Mouse (Mus musculus) MN1 (cell line): ENCODE measurements at regions not wholly inside any gene's neighbourhood (a gene's known extent, or its start where the extent isn't known, plus 50 kb on each side); places are given as distances from the start of the nearest gene placed in this dataset.

ENCODE experiments used
- DNase-seq: peaks from one replicate; pipeline ENCODE4 v3.0.0-alpha.2; 2016; ENCODE audit warnings: low spot score

DNA sequence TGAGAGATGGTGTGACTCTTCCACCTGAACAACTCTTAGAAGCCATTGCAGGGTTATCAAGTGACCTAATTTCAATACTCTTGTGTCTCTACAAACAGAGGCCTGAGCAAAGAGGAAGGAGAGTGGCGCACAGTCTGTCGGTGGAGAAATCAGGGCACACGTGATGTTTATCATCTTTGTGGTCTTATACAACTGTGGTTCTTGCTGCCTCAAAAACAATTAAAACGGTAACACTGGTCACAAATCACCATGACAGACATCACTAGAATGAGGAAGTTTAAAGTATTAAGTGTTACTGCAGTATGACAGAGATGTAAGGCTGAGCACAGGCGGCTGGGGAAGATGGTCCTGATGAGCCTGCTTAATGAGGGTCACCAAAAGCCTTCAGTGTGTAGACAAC lies 73.6 kb downstream of the Sdc1 start:
- DNase-seq, result no peak

DNA sequence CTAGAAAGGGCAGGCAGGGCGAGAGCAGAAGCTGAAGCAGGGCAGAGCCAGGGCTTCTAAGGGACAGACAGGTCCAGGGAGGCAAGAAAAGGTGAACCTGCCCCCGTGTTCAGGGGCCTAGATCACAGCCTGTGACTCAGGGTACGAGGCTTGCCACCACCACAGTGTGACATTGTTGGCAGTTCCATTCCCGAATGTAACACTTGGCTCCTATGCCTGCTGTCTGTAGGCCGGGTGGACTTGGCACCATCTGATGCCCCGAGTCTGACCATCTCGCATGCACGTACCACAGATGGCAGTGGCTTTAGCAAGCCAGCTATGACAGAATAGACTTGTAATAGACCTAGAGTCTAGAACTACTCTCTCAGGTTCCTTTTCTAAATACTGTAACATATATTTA lies 74.3 kb downstream of the Sdc1 start:
- no peak for DNase-seq

GRCm38 (mm10) chr12:8846425-8847226 lies 74.8 kb upstream of the Laptm4a start:
- DNase-seq, result no peak

DNA sequence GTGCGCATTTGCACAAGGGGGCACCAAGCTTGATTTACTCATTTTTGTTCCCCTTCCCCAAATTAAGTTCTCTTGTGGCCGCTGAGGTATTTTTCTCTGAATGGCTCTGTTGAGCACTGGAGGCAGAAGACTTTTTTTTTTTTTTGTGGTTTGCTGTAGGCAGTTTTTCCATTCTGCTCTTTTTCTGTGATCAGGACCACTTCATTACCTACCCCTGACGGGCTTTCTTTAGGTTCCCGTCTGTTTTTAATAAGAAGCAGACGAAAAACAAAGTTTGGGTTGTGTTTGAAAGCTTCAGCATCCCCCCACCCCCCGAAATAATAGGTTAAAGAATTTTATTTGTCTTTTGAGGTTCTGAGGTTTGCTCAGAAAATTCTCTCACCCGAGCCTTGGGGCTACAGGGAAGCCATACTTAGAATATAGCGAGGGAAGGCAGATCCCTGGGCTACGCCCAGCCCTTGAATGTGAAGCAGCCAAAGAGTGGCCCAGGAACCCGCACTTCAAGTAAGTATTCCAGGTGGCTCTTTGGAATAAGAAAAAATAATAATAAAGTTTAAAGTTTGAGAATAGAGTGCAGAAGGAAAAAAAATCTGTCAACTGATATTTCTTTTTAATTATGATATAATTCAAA lies 74.1 kb upstream of the Laptm4a start:
- DNase-seq, result no peak

DNA sequence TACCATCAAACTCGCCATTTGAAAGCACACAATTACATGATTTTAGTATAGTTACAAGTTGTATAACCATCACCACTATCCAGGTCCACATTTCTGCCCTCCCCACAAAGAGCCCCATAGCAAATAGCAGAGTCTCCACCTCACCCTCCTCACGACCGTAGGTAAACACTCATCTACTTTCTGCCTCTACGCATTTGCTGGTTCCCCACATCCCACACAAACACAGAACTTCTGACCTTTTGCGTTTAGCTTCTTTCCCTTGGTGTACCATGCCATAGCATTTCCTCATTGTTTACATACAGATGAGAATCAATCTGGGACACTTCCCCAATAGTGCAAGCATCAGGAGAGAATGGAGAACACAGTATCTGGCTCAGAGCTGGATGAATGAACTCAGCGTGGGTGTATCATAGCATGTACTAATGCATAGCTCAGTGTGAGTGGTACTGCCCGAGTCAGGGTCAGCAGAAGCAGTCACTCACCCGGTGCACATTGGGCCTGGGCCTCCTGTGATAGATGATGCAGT lies 73.5 kb upstream of the Laptm4a start:
- no peak for DNase-seq

- DNase-seq, result no peak
These were observed 67.6 kb upstream of the Laptm4a start for GRCm38 (mm10) chr12:8853858-8854257.

GRCm38 (mm10) chr12:8854401-8854800 lies 67.1 kb upstream of the Laptm4a start:
- no peak for DNase-seq

GRCm38 (mm10) chr12:8855119-8855518 lies 66.3 kb upstream of the Laptm4a start:
- no peak for DNase-seq

DNA sequence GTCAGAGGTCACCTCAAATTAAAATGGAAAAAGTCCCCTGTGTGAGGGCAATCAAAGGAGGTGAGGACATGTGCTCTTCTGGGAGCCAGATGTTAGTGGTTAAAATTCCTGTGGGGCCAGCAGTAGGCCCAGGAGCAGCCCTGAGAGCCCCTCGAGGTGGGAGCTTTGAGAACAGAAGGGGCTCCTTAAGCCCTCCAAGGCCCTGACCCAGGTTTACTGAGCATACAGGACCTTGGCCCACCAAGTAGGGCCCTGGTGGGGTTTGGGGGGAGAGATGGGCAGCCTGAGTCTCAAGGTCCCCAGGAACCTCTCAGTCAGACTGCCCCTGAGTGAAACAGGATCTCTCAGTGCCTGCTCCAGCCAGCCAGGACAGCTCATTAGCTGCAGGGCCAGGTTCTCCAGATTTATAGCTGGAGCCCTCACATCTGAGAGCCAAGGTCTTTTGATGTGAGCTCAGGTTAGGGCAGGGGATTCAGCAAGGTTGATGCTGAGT lies 65.4 kb upstream of the Laptm4a start:
- no peak for DNase-seq

DNA sequence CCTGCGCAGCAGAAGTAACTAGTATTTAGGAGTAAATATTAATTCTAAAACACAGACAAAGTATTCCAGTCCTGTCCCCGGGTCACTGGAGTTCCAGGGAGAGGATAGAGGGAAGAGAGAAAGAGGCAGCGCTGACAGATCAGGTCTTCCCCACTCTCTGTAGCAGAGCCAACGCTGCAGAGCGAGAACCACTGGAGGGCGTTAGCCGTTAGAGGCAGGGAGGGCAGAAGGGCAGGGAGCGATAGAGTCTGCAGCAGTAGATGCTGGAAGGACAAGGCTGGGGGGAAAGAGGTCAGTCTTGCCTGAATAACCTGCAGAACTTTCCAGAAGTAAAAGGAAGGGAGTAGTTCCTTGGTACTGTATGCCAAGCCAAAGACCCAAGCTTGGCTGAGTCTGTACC lies 64.2 kb upstream of the Laptm4a start:
- DNase-seq, result no peak

- DNase-seq, result no peak
These were observed 62.7 kb upstream of the Laptm4a start for GRCm38 (mm10) chr12:8858748-8859147.

DNA sequence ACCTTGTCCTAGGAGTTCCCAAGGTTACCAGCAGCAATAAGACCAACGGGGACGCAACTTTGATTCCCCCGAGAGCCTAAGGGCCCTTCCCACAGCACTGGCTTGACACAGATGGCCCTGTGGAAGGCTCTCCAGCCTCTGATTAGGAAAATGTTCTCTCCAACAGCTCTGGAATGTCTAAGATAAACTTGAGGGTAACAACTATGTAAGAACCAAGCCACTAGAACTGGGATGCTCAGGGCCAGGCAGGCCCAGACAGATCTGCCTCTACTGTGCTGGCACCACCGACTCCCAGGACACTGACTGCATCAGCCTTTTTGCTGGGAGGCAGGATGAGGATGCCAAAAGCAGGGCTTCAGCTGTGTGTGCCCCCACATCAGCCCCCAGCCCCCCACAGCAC lies 61.9 kb upstream of the Laptm4a start:
- no peak for DNase-seq

GRCm38 (mm10) chr12:8864830-8865229 lies 56.6 kb upstream of the Laptm4a start:
- DNase-seq, result peak; percentile 14

- no peak for DNase-seq
These were observed 56.2 kb upstream of the Laptm4a start for GRCm38 (mm10) chr12:8865250-8865649.

GRCm38 (mm10) chr12:8867104-8867503 lies 54.4 kb upstream of the Laptm4a start:
- DNase-seq, result no peak

DNA sequence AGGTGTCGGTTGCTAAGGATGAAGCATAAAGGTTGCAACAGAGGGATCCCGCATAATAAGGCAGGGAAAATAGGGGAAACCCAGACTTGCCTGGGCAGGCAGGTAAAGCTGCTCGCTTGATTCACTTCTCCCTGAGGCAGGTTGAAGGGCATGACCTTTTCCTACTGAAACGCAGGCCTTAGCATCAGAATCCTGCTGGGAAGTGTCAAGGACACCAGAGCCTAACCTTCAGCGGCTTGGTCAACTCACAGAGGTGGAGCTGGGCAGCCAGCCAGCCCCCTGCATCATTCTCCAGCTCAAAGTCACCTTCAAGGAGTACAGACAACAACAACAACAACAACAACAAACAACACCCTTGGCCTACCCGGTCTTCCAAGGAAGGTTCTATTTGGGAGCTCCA lies 52.8 kb upstream of the Laptm4a start:
- no peak for DNase-seq

GRCm38 (mm10) chr12:8869190-8869589 lies 52.3 kb upstream of the Laptm4a start:
- no peak for DNase-seq
